Mouse (Mus musculus) liver, embryonic 14.5 days (tissue): ENCODE data around the gene Rtraf.

Experiments used
- CTCF ChIP-seq: IDR thresholded peaks from 2 replicates; pipeline ENCODE4 v1.5.1; 2016; ENCODE audit warnings: antibody characterized with exemption, low read depth, control low read depth
- EP300 ChIP-seq: IDR thresholded peaks from 2 replicates; pipeline ENCODE4 v1.6.1; 2016; ENCODE audit warnings: antibody characterized with exemption, low read depth

DNA sequence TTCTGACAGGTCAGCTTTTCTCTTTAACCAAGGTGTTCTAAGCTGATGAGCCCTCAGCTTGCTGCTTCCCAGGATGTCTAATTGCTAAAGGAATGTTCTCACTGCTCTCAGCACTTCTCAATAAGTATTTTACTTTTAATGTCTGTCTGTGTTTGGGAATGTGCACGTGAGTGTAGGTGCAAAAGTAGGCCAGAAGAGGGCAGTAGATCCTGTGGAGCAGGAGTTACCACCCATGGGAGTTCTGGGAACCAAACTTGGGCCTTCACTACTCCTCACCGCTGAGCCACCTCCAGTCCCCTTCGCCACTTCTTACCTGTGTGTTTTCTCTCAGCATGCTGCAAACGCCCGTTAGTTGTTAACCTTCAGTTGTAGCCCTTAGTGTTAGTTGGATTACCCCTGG is 47.4 kb downstream of the Rtraf start:
- TF ChIP-seq EP300, result no peak
- peak; percentile 29; the same call in 1 of the 2 replicates for TF ChIP-seq CTCF
